Mouse (Mus musculus) right cerebral cortex, adult 2 months (tissue): ENCODE measurements at regions not wholly inside any gene's neighbourhood (a gene's known extent, or its start where the extent isn't known, plus 50 kb on each side); places are given as distances from the start of the nearest gene placed in this dataset.
"Not testable (repeated sequence)": the region's sequence is repeated elsewhere in the genome, so short reads cannot be mapped to it uniquely, and the experiment has no call there.

Experiments
- DNase-seq, 2 experiments: peaks; one replicate each; pipeline ENCODE4 v3.0.0; 2021 to 2022; ENCODE audit warnings: low spot score in 2 of 2

GRCm38 (mm10) chr6:37747793-37748192 is 122.8 kb upstream of the Trim24 start:
- not testable (repeated sequence) for DNase-seq

- no peak for DNase-seq
Measured at GRCm38 (mm10) chr6:37748296-37748980, 122.2 kb upstream of the Trim24 start.

DNA sequence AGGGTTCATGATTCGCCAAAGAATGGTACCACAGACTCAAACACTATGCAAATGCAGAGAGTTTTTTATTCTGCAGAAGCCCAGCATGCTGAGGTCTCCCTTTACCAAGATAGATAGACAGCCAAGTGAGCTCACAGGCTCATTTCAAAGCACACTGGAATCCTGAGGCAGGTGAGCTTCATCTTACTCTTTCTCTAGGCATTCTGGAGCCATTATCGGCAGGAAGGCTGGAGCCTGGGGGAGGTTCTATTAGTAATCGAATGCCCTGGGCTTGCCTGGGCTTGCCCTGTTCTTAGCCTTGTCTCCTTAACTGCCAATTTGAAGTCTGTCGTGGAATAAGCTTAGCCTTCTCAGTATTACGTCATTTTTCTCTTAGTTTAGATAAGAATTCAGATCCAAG is 121.6 kb upstream of the Trim24 start:
- no peak for DNase-seq

DNA sequence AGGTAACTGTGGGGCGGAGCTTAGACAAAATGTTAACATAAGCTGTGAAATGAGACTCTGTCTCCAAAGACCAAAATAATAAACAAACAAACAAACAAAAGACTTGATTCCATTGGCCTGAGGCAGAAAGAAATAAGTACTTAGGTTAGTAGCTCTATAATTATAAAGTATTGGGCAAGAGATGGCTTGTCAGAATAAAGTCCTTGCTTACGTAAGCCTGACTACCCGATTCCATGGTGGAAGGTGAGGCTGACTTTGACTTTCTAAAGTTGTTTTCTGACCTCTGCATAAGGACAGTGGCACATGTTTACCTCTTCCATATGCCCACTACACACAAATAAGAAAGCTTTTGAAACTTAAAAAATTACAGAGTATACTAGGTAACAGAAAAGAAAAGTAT is 120.3 kb upstream of the Trim24 start:
- DNase-seq: no peak

DNA sequence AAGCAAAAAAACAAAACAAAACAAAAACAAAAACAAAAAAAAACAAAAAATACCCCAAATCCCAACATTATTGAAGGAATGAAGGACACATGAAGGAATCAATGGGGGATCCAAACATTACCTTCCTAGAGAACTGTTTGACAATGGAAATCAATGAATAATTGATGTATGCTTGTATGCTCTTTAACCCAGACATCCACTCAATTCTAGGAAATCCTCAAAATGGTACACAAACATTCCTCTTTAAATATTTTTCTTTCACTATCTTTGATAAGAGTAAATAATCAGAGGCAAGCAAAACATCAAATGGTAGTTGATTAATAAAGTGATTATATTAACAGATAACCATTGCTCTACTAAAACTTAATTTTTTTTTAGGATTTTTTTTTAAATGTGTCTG is 118.9 kb upstream of the Trim24 start:
- DNase-seq: no peak

DNA sequence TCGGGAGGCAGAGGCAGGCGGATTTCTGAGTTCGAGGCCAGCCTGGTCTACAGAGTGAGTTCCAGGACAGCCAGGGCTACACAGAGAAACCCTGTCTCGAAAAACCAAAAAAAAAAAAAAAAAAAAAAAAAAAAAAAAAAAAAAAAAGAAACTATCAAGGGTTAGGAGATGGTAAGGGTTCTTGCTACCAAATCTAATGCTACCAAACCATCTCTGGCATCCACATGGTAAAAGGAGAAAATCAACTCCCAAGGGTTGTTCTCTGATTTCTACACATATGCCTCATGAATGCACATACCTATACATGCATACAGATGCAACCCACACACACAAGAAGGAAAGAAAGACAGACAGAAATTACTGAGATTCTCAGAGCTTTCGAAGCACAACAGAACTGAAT is 109.6 kb upstream of the Trim24 start:
- not testable (repeated sequence) for DNase-seq

DNA sequence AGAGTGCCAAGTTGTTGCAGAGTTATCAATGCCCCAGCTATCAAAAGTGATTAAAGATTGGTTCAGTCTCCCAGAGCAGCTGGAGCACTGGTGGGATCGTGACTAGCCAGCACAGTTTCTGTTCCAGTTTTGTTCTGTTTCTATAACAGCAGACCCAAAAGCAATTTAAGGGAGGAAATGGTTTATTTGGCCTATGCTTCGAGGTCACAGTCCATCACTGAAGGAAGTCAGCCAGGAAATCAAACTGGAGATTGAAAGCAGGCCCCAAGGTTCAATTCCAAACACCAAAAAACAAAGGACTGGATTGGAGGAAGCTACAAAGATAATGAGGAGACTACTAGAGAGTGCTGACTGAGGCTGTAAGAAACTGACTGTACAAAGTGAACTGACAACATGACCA is 107.6 kb upstream of the Trim24 start:
- DNase-seq: no peak

- DNase-seq: no peak
Measured at GRCm38 (mm10) chr6:37767690-37768089, 102.9 kb upstream of the Trim24 start.

DNA sequence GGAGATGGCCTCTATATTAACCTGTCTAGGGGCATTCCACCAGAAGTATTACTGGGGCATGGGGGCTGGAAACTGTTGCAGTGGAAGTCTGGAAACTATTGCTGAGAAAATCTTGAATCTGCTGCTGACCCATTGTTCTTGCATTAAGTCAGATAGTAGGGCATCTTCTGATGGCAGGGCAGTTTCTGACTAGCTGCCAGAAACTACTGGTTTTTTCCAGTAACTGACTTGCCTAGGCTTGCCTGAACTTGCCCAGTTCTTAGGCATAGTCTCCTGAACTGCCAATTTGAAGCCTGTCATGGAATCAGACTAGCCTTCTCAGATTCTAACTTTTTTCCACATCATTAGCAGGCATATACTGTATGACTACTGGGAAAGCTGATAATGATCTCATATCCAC is 97.3 kb upstream of the Trim24 start:
- DNase-seq: no peak

- no peak for DNase-seq
Measured at GRCm38 (mm10) chr6:37775151-37775550, 95.5 kb upstream of the Trim24 start.

- no peak for DNase-seq
Measured at GRCm38 (mm10) chr6:37779893-37780292, 90.7 kb upstream of the Trim24 start.

- no peak for DNase-seq
Measured at GRCm38 (mm10) chr6:37781894-37782293, 88.7 kb upstream of the Trim24 start.

- DNase-seq: not testable (repeated sequence)
Measured at GRCm38 (mm10) chr6:37785280-37785679, 85.3 kb upstream of the Trim24 start.

GRCm38 (mm10) chr6:37785741-37786140 is 84.9 kb upstream of the Trim24 start:
- no peak for DNase-seq

DNA sequence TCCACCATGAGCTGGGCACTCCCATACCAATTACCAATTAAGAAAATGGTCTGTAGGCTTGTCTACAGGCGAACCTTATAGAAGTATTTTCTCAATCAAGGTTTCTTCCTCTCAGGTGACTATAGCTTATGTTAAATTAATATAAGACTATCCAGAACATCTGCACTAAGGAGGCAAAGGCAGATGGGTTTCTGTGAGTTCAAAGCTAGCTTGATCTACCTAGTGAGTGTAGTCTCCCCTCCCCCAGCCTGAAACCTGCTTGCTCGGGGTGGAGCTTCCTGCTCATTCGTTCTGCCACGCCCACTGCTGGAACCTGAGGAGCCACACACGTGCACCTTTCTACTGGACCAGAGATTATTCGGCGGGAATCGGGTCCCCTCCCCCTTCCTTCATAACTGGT is 82.8 kb upstream of the Trim24 start:
- not testable (repeated sequence) for DNase-seq

DNA sequence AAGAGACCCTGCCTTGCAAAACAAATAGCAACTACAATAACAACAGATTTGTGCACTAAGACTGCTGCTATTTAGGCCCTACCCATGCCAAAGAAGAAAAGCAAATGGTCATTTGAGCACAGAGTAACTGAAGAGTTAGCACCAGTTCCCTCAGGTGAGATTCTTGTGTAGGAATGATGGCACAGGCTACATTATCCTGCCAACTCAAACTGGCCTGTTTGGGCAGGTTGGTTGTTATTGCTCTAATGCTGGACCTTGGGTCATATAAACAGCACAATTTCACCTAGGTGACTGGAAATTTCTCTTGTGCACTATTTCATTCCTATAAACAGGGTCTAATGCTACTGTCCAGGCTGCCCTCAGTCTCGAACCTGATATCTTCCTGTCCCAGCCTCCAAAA is 79.7 kb upstream of the Trim24 start:
- DNase-seq: no peak

- DNase-seq: no peak
Measured at GRCm38 (mm10) chr6:37794211-37794610, 76.4 kb upstream of the Trim24 start.

DNA sequence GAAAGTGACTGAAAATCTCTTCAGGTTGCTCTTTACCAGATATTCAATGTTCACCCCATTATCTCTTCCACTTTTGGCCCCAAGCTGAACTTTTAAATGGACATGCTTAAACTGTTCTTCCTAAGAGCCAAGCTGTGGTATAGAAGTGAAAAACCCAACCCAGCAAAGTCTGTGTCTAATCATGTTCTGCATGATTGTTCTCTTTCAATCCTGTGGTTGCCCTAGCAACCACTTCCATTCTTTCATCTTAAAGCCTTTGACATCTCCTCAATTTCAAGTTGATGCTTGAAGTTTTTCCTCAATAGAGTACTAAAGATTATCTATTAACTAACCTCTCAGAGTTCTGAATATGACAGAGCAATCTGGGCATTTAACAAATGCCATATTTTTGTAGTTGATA is 75.6 kb upstream of the Trim24 start:
- no peak for DNase-seq

GRCm38 (mm10) chr6:37803231-37803630 is 67.4 kb upstream of the Trim24 start:
- DNase-seq: no peak

- not testable (repeated sequence) for DNase-seq
Measured at GRCm38 (mm10) chr6:37805896-37806295, 64.7 kb upstream of the Trim24 start.

- DNase-seq: not testable (repeated sequence)
Measured at GRCm38 (mm10) chr6:37806529-37807191, 64.0 kb upstream of the Trim24 start.

GRCm38 (mm10) chr6:37815218-37815617 is 55.4 kb upstream of the Trim24 start:
- DNase-seq: not testable (repeated sequence)
